Mouse (Mus musculus) heart, adult 11 months (tissue): ENCODE measurements around the gene Inpp5e.

Source experiments
- DNase-seq: peaks from one replicate; pipeline ENCODE4 v3.0.0; 2022

The Inpp5e gene

DNA sequence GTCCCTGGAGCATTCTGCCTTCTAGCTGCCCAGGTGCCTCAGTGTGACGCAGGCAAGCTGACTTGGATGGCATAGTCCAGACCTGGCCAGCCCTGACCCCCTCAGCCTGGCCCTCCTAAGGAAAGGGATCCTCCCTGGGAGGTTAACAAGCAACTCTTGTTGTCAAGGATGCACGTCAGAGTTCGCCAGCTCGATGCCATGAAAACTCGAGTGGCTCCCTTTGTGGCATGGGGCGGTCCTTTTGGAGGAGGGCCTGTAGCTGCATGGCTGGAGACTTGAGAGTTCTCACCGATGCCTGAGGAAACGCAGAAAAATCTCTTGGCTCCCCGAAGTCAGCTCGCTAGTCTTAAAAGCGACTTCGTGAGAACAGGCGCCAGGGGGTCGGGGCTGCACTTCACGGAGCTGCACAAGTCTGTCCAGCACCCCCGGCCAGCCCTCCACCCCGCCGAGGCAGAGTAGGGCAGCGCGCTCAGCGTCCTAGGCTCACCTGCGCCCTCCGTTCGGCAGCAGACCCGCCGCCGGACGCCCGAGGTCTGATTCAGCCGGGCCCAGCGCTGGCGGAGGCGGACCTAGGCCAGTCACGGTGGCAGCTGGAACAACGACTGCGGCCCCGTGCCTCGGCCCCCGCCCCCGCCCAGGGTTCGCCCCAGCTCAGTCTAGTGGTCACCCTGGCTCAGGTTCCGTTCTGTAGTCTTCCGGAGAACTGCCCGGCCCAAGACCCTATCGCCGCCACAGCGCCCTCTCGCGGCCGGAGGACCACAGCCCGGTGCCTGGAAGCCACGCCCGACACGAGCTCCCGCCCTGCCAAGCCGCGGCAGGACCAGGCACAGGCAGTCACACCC lies at the start of gene Inpp5e:
TSS of gene Inpp5e (minus strand) at position 689 of the 842 bp plus-strand sequence.
- DNase-seq = peak; percentile 99

DNA sequence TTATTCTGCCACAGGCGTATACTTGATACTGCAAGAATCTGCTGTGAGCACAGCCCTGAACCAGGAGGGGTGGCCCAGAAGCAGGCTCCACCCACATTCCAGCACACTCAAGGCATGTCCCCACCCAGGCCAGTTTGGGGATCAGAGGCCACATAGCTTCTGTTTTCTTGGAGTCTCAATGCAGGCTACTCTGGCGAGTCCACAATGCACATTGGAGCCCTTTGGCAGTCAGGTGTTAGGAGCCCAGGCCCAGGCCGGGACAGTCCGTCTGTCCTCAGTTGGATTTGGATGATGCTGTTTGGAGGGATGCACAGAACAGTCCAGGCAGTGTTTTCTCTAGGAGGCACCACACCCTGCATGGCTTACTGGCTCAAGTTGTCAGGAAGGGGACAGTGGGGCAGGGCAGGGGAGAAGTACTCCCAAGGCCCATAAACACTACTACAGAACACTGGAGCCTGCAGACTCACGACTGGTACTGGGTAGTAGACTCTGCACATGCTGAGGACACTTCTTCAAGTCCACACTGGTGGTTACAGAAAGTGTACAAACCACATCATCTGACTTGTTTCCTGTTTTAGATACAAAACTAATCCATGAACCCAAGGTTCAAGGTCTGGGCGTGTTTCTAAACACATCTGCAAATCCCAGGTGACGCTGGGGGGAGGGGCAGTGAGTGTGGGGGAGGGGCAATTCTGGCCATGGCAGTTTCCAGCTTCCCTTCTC lies 49.6 kb upstream of the Inpp5e start:
- DNase-seq = peak; percentile 97

DNA sequence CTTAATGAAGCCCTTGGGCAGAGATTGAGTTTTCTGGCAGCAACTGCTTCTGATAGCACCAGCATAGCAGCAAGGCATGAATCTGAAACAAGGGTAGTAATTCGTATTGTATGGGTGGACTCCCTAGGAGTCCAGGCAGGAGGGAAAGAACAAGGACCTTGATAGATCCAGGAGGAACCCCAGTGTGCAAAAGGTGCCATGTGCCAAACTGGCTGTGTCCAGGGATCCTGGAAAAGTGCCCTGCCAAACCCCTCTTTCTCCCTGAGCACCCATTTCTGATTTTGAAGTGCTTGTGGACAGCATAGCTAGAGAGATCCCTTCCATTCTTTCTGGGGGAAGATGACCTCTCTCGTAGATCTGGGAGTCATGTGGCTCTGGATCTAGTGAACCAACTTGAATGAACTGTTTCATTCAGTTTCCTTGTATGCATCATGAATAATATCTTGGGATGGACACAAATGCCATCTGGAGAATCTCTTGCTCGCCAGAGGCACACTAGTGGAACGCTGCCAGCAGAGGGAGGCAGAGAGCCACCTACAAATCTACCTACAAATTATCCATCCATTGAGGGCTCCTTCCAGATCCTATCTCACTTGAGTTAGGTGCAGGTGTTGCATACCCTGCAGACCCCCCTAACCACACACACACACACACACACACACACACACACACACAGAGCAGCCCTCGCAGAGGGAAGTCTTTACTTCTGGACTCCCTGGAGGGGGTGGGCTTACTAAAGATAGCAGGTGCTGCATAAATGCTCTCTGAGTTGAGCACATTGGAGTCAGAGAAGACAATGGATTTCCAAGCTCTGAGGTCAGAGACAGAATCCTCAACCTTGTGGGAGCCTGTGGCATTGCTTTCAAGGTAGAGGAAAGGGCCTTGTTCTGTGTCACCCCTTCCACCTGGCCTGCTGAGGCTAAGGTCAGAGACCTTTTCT lies 40.4 kb upstream of the Inpp5e start:
- peak; percentile 94 for DNase-seq

DNA sequence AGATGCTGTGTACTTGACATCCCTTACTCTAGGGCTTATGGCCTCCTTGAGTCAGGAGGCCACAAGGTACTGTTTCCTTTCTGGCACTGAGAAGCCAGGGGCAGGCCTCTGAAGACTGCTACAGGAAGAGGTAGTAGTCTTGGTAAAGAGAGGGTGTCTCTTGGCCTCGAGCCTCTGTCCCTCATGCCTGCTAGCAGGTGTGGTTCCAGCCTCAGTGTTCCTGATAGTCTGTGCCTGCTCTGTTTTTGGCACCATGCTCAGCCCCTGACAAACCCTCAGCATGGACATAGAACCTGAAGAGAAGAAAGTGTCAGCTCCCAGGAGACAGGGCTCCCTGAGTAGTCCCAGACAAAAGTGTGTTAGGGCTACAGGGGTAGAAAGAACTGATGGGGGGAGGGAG lies 38.4 kb upstream of the Inpp5e start:
- DNase-seq = peak; percentile 90

DNA sequence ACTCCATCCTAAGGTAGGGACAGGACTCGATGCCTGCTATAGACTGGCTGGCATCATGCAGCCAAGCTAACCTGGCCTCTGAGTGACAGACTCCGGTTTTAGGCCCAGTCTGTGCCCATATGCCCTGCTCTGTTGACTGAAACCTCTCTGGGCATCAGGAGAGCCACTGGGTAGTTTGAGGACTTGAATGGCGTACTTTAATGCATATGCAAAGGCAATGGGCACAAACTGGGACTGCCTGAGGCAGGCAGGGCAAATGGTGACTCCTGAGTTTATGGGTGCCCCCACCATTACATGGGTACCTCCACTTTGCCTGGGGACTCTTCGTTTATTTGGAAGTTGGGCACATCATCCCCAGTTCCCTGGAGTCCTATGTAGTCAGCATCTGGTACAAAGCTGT lies 37.7 kb upstream of the Inpp5e start:
- peak; percentile 96 for DNase-seq

DNA sequence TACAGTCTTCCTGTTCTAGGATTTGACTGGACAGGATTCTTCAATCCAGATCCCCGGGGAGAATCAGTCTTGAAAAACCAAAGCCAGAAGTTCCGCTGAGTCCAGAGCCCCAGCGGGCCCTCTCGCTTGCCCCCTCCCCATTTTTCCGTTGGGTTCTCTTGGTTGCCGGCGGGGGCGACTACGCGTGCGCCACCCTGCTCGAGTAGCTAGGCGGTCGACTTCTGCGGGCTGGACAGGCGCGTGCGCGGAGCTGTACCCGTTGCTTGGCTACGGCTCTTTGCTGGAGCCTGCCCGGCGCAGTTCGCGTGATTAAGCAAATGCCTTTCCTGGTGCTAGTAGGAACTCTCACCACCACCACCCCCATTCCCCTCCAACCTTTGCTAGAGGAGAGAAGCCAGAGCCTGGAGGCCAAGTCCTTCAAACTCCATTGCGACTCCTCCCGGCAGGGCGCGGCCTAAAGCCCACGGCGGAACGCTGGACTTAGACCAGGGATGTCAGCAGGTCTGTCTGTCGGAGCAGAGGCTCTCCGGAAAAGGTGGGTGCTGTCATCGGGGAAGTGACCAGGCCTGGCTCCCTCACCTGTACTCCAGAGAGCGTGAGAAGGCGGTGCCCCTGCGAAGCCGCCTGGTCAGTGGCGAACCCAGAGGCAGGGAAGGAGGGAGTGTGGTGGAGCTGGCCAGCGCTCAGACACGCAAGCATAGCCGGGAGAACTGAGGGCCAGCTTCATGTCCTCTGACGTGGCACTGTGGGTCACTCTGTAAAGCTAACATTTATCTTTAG lies 36.9 kb upstream of the Inpp5e start:
- peak; percentile 100 for DNase-seq

DNA sequence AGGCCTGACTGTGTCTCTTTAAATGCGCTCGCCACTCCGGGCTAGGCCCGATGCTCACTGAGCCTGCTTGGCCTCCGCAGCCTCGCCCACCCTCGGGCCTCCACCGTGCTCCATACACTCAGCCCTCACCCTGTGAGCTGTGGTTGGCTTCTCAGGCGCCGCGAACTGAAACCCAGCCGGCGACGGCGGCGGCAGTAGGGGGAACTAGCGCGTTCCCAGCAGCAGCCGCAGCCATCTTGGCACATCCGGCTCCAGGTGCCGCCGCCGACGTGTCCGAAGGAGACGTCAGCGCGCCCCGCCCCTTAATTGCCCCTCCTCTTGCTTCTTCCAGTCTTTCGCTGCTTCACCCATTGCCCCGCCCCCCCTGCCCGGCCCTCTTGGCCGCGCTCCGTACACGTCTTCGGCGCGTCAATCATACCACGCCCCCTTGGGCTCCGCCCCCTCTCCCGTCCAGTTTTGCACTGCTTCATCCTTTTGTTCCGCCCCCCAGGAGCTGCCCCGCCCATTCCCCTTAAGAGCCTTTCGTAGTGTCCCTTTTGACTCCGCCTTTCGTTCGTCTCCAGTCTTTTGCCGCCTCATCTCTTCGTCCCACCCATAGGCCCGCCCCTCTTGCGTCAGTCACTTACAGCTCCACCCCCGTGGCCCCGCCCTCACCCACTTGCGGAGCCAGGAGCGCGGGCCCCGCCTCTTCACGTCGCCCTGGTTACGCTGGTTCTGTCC lies 36.1 kb upstream of the Inpp5e start, which contains the start of gene Sec16a:
TSS of gene Sec16a (minus strand) at position 271 of the 720 bp plus-strand sequence.
- peak; percentile 100 for DNase-seq

DNA sequence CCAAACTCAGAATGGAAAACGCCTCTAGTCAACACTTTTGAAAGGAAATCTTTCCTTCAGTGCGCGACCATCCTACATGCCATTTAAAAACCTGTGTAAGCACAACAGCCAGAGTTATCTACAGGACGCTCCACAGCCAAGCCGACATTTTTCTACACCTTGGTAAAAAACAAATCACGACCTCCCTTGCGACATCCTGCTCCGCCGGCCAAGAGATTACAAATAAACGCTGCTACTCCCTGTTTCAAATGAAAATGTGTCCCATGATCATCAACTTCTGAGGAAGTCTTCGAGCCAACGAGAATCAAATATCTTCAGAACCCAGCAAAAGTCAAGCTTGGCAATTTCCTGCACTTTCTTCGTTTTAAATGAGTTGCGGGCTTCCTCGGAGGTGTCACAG lies 35.4 kb upstream of the Inpp5e start:
- no peak for DNase-seq

DNA sequence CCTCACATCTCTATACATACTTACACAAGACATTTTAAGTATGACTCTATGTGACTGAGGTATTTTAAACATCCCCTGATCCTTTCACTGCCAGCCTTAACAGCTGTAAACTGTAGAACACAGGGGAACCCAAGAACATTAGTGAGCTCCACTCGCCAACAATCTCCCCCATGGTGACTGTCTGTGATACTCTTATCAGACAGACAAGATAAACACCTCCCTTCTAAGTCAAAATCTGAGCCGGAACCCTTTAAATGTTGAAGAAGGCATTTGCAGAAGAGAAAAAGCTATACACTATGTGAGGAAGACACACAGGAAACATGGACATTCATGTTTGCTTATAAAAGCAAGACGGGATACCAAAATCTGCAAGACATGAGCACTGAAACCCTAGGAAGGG lies 34.9 kb upstream of the Inpp5e start:
- no peak for DNase-seq

DNA sequence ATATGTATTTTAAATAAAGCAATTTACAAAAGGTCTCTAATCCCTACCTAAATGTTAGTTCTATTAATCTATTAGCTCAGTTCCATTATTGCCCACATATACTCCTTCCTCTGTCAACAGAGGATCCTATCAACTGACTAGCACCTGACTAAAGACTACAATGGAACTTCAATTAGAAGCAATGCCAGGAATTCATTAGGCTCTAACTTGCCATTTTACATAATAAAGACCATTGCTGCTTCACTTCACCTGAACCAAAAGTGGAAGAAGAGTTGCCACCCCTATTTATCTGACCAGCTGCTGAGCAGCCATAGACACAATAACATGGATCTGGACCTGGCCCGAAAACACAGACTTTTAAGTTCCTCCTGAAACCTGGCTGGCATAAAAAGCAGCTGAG lies 33.8 kb upstream of the Inpp5e start:
- DNase-seq = no peak

DNA sequence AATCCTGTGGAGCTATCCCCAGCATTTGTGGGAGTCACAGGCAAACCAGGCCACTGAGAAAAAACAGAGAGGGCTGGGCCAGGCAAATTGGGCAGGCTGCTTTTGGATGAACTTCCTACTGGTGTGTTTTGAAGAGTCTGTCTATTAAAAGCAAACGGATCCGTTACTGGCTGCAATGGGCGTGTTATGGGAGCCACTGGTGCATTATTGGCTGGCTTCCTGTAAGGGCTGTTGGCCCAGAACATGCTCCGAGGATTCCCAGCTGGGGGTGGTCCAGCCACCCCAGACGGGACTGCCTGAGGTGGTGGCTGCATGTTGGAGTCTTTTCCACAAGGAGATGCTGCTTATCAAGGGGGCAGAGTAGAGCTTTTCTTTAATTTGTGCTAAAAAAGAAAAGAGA lies 32.7 kb upstream of the Inpp5e start:
- peak; percentile 95 for DNase-seq

DNA sequence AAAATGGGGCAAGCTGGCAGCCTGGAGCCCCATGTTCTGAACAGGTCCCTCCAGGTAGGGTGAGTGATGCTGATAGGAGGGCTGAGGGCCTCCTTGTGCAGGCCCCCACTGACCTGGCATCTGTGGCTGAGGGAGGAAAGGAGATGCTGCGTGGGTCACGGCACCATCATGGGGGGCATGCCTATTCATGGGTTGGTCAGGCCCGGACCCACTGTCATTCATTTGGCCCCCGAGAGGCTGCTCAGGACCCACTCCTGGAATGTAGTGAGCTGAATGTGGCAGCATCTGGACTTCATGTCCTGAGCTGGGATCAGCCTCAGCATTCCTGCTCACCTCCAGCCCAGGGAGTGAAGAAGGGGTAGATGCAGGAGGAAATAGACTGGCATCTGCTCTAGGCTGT lies 32.3 kb upstream of the Inpp5e start:
- DNase-seq = peak; percentile 91

DNA sequence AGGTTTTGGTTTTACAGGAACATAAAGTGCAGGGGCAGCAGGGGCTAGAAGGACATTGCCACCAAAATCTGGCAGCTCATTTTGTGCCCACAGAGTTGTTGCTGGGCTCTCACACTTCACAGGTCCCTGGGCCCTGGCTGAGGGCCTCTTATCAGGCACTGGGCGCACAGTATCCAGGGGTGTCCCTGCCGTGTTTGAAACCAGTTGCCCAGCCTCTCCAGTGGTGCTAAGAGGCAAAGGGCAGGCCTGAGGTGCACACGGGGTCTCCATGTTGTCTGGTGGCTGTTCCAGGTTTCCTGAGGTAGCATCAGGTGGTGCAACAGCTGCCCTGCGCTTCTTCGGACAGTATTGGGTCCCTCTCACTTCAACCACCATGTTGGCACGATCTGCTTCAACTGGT lies 30.7 kb upstream of the Inpp5e start:
- DNase-seq = peak; percentile 91

DNA sequence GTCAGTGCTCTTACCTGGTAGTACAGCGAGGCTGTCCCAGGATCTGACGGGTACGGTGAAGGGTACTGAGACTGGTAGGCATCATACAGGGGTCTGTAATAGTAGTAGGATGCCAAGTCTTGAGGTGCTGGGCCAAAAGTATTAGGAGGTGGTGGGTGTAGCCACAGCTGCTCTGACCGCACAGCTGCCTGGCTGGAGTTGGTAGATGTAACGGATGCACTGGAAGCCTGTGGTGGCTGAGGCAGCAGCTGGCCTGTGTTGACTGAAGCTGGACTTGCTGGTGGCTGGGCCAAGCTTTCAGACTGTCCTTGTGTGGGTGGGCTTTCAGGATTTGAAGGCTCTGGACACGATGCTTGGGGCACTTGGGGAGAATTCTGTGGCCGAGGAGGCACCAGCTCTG lies 29.4 kb upstream of the Inpp5e start:
- peak; percentile 83 for DNase-seq

DNA sequence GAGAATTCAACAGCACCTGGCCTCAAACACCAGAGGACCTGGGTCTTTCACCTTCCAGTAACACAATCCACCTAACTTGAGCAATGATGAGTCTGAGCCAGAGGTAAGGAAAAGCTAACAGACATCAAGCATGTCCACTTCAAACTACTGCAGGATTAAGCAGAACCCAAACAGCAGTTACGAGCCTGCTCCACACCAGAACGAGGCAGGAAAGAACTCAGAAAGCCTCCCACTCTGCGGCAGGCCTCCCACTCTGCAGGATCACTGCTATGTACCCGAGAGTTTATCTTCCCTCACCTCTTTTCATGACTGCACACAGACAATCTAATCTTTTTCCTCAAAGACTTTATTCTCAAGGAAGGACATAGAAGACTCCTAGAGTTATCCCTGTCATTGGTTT lies 28.2 kb upstream of the Inpp5e start:
- DNase-seq = no peak

DNA sequence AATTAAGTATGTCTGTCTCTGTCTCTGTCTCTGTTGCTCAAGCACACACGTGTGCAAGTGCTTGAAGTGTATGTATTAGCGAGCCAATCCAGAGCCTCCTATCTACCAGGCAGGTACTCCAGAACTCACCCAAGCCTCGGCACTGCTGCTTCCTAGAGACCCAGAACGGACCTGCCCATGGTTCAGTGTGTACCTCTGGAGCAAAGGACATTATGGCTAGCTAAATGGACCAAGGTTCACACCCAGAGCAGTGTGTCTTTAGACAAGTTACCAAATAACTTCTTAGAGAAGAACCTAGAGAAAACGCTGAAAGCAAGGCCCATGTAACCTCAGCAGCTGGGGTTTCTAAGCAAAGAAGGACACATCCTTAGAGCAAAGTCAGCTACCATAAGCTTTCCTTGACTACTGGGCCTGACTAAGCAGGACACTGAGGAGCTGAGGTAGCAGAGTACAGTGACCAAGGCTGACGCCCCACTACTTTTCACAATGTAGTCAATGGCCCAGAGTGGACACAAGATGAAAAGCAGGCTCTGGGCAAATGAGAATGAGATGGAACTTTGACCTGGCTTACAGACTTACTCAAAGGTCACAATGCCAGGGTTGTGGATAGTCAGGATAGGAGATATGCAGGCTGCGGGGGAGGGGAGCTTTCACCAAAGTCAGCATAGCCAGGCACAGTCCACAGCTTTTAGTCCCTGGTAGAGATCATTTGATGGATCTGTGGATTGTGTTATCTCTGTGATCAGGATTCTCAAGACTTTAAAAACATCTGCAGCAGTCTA lies 26.0 kb upstream of the Inpp5e start:
- no peak for DNase-seq

DNA sequence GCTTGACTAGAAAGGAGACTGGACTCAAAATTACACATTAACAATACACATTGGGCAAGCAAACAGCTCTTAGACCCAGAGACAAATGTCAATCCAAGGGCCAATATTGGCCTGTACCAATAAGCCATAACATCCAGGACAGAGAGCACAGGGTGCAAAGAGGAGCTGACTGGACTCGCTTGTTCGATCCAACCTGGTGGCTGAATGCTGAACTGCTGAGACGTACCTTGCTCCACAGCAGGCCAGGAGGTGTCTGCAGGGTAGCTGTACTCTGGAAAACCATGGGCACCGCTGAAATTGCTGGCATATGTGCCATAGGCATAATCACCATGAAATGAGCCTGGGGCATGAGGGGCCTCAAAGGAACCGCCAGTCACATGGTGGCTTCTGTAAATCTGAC lies 20.8 kb upstream of the Inpp5e start:
- DNase-seq = peak; percentile 79

DNA sequence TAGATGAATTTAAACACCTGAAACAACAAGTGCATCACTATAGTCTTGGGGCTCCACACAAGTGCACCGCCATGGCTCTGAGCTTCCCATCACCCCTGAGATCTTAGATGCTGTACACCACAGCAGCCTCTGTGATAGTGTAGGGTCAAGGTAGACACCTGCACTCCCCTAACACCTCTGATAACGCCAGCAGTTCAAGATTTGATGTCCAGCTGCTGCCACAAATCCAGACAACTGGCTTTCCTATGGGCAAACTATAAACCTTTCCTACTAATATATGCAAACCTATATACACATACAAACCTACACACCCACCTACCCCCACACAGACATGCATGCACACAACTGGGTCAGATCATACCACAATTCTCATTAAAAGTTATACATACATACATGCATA lies 15.5 kb upstream of the Inpp5e start:
- DNase-seq = peak; percentile 80

DNA sequence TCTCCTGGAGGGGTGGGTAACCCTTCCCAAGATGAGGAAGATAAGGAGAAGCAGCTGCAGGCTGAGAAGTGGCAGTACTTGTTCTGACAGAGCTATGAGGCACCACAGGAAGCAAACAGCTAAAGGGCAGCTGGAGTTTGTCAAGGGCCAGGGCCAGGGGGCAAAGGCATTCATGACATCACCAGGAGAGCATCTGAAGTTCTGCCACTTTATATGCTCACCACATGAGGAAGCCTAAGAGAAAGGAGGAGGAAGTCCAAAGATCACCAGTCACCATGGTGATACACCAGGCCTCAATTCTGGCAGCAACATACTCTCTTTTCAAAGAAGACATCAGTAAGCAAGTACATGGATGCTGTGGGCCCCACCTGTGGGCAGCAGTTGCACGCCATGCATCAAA lies 14.1 kb upstream of the Inpp5e start:
- no peak for DNase-seq

DNA sequence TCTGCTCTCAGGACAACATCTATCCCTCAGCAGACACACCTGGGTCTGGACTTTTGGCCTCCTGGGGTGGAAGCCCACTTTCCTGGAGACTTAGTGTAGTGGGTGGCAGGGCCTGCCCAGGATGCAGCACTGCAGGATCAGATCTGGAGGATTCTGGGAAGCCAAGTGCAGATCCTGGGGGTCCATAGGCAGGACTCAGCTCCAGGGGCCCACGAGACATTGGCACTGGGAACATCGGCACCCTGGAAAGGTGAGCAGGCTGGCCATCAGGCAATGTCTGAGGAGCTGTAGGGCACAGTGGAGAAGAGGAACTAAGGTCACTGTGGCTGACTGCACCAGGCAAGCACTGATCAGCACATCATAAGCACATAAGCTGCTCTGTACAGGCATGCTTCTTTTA lies 13.0 kb upstream of the Inpp5e start:
- peak; percentile 82 for DNase-seq

DNA sequence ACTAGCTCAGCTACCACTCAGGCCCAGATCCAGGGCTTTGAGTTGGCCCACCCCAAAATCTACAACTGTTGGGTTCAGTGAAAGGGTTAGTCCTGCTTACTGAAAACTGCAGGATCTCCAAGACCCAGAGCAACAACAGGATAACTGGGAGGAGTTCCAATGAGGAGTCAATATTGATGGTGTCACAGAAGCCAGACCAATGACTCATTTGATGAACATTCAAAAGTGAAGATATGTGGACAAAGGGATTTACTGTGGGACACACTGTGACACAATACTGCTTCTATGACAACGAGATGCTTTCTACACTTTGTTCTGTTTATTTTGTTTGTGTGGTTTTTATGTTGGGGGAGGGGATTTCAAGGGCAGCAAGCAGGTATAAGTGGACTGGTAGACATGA lies 9.1 kb upstream of the Inpp5e start:
- peak; percentile 82 for DNase-seq
